Mouse (Mus musculus) heart, postnatal 0 days (tissue): ENCODE results near the gene Timm8a2.

Source experiments
- CTCF ChIP-seq: IDR thresholded peaks from 2 replicates; pipeline ENCODE4 v1.5.1; 2016; ENCODE audit warnings: antibody characterized with exemption, control low read depth, low read depth
- EP300 ChIP-seq: IDR thresholded peaks from 2 replicates; pipeline ENCODE4 v1.6.1; 2016; ENCODE audit warnings: antibody characterized with exemption, low read depth

DNA sequence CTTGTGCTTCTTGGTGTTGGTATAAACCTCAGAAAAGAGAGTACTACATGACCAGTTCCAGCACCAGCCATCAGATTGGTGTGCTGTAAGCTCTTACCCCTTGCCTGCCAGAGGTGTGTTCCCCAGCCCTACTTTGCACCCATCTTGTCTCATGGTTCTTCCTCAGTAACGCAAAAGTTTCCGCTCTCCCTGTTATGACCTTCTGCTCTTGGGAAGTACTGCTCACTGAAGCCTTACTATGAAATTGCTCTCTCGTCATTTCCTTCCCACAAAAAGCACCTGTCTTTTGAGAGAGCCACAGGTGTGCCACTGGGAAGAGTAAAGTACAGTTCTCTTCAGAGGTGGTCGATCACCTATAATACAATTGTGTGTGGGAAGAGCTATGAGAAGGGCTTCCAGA lies 4.6 kb upstream of the Timm8a2 start:
- TF ChIP-seq EP300 = no peak
- TF ChIP-seq CTCF = no peak
